Mouse (Mus musculus): ENCODE results near the gene Rnf38. TPM values are rescaled to one million over a fixed set of nuclear protein-coding genes. Genes with fewer than 3 reads are reported as not detected.

Rnf38 gene
- total and polyA plus RNA-seq, 2 experiments, result 6.7 to 23.5 TPM

GRCm38 (mm10) chr4:44104195-44104917 lies 129.2 kb downstream of the Rnf38 start:
- H3K27ac ChIP-seq (replicated peaks; ENCODE audit: insufficient read depth, low read depth, low read length), result peak overlapping the region; percentile 79

GRCm38 (mm10) chr4:44103620-44104019 lies 130.0 kb downstream of the Rnf38 start:
- Histone ChIP-seq H3K9ac (ENCODE audit: low read depth, low read length) (peak overlapping the region; percentile 9; the same call in 1 of the 2 replicates), H3K27me3 (ENCODE audit: control insufficient read depth, insufficient read depth, low read length) (no peaks in the 10 kb centered on the region), H3K4me3 (ENCODE audit: insufficient read depth, low read depth, low read length) (no peak overlapping the region), H3K4me1 (ENCODE audit: control insufficient read depth, insufficient read depth, low read length) (peaks cover 21% of the 10 kb centered on the region), H3K27ac (replicated peaks; ENCODE audit: insufficient read depth, low read depth, low read length) (peak overlapping the region; percentile 79), H3K36me3 (ENCODE audit: control insufficient read depth, insufficient read depth, low read length) (no peaks in the 10 kb centered on the region), H3K79me2 (ENCODE audit: control insufficient read depth, insufficient read depth, low read length) (no peaks in the 10 kb centered on the region)
- TF ChIP-seq CTCF (IDR thresholded peaks at IDR 0.05; ENCODE audit: low read depth, low read length), result no peak
- TF ChIP-seq POLR2A (IDR thresholded peaks at IDR 0.05; ENCODE audit: extremely low read depth, insufficient read depth, low read length), result no peak
- peak; percentile 97 for DNase-seq (ENCODE audit: extremely low read depth, low read depth, low spot score)
- WGBS, result 46% methylated on average over 8 of the region's 8 CpGs

More at GRCm38 (mm10) chr4:44104195-44104917, 129.2 kb downstream of the Rnf38 start:
- DNase-seq (ENCODE audit: extremely low read depth, low read depth, low spot score), result peak; percentile 89
- H3K9ac ChIP-seq (ENCODE audit: low read depth, low read length), result peak overlapping the region; percentile 20
- H3K4me1 ChIP-seq (ENCODE audit: control insufficient read depth, insufficient read depth, low read length), result peaks cover 21% of the 10 kb centered on the region
- H3K4me3 ChIP-seq (ENCODE audit: insufficient read depth, low read depth, low read length), result no peak overlapping the region
- TF ChIP-seq POLR2A (IDR thresholded peaks at IDR 0.05; ENCODE audit: extremely low read depth, insufficient read depth, low read length) (no peak), CTCF (IDR thresholded peaks at IDR 0.05; ENCODE audit: low read depth, low read length) (no peak)
- H3K36me3 ChIP-seq (ENCODE audit: control insufficient read depth, insufficient read depth, low read length), result no peaks in the 10 kb centered on the region
- H3K79me2 ChIP-seq (ENCODE audit: control insufficient read depth, insufficient read depth, low read length), result no peaks in the 10 kb centered on the region
- 15% methylated on average over 8 of the region's 8 CpGs for WGBS
- H3K27me3 ChIP-seq (ENCODE audit: control insufficient read depth, insufficient read depth, low read length), result no peaks in the 10 kb centered on the region

GRCm38 (mm10) chr4:44097576-44098335 lies 135.8 kb downstream of the Rnf38 start:
- Histone ChIP-seq H3K9ac (ENCODE audit: low read depth, low read length) (no peak overlapping the region), H3K79me2 (ENCODE audit: control insufficient read depth, insufficient read depth, low read length) (no peaks in the 10 kb centered on the region), H3K36me3 (ENCODE audit: control insufficient read depth, insufficient read depth, low read length) (no peaks in the 10 kb centered on the region), H3K27ac (replicated peaks; ENCODE audit: insufficient read depth, low read depth, low read length) (no peak overlapping the region), H3K4me3 (ENCODE audit: insufficient read depth, low read depth, low read length) (no peak overlapping the region), H3K27me3 (ENCODE audit: control insufficient read depth, insufficient read depth, low read length) (no peaks in the 10 kb centered on the region), H3K4me1 (ENCODE audit: control insufficient read depth, insufficient read depth, low read length) (no peaks in the 10 kb centered on the region)
- WGBS, result 76% methylated on average over 11 of the region's 11 CpGs
- TF ChIP-seq CTCF (IDR thresholded peaks at IDR 0.05; ENCODE audit: low read depth, low read length) (no peak), POLR2A (IDR thresholded peaks at IDR 0.05; ENCODE audit: extremely low read depth, insufficient read depth, low read length) (no peak)
- no peak for DNase-seq (ENCODE audit: extremely low read depth, low read depth, low spot score)

- H3K36me3 ChIP-seq (ENCODE audit: control insufficient read depth, insufficient read depth, low read length), result no peaks in the 10 kb centered on the region
- no peak for DNase-seq (ENCODE audit: extremely low read depth, low read depth, low spot score)
- TF ChIP-seq POLR2A (IDR thresholded peaks at IDR 0.05; ENCODE audit: extremely low read depth, insufficient read depth, low read length), result no peak
These were observed 139.1 kb downstream of the Rnf38 start for GRCm38 (mm10) chr4:44094475-44094874.

GRCm38 (mm10) chr4:44092359-44092758 lies 141.2 kb downstream of the Rnf38 start:
- H3K4me3 ChIP-seq (ENCODE audit: insufficient read depth, low read depth, low read length), result no peak overlapping the region
- H3K79me2 ChIP-seq (ENCODE audit: control insufficient read depth, insufficient read depth, low read length), result no peaks in the 10 kb centered on the region
- DNase-seq (ENCODE audit: extremely low read depth, low read depth, low spot score), result no peak
- WGBS, result 76% methylated on average over 11 of the region's 11 CpGs
- no peak overlapping the region for H3K27ac ChIP-seq (replicated peaks; ENCODE audit: insufficient read depth, low read depth, low read length)
- TF ChIP-seq CTCF (IDR thresholded peaks at IDR 0.05; ENCODE audit: low read depth, low read length), result no peak
- TF ChIP-seq POLR2A (IDR thresholded peaks at IDR 0.05; ENCODE audit: extremely low read depth, insufficient read depth, low read length), result no peak
- H3K9ac ChIP-seq (ENCODE audit: low read depth, low read length), result no peak overlapping the region
- H3K27me3 ChIP-seq (ENCODE audit: control insufficient read depth, insufficient read depth, low read length), result no peaks in the 10 kb centered on the region
- no peaks in the 10 kb centered on the region for H3K36me3 ChIP-seq (ENCODE audit: control insufficient read depth, insufficient read depth, low read length)
- H3K4me1 ChIP-seq (ENCODE audit: control insufficient read depth, insufficient read depth, low read length), result no peaks in the 10 kb centered on the region

More at GRCm38 (mm10) chr4:44094475-44094874, 139.1 kb downstream of the Rnf38 start:
- no peaks in the 10 kb centered on the region for H3K27me3 ChIP-seq (ENCODE audit: control insufficient read depth, insufficient read depth, low read length)
- no peak overlapping the region for H3K27ac ChIP-seq (replicated peaks; ENCODE audit: insufficient read depth, low read depth, low read length)
- no peak overlapping the region for H3K4me3 ChIP-seq (ENCODE audit: insufficient read depth, low read depth, low read length)
- WGBS, result 90% methylated on average over 4 of the region's 4 CpGs
- no peak overlapping the region for H3K9ac ChIP-seq (ENCODE audit: low read depth, low read length)
- no peaks in the 10 kb centered on the region for H3K79me2 ChIP-seq (ENCODE audit: control insufficient read depth, insufficient read depth, low read length)
- H3K4me1 ChIP-seq (ENCODE audit: control insufficient read depth, insufficient read depth, low read length), result no peaks in the 10 kb centered on the region
